Mouse (Mus musculus) MEL (cell line): ENCODE measurements around the gene Xcr1. TPM values are rescaled to one million over a fixed set of nuclear protein-coding genes. Genes with fewer than 3 reads are reported as not detected.

Experiments
- DNase-seq: peaks from one replicate; pipeline ENCODE4 v3.0.0; 2011; ENCODE audit warnings: low read depth, low spot score
- H3K27ac ChIP-seq: 2 replicates; pipeline ENCODE4 v1.5.1; 2012; ENCODE audit warnings: low read depth, mild to moderate bottlenecking, control low read depth, low read length, moderate library complexity; ENCODE audit not compliant: control insufficient read depth
- H3K27me3 ChIP-seq, 2 experiments: fragments of 150-350 bp in 1 of 2; sonication (generic) in 1 of 2; 2 replicates each; pipeline ENCODE4 v1.6.1; 2012; ENCODE audit warnings: low read length in 2 of 2, mild to moderate bottlenecking in 2 of 2, improper control_type of control experiment in 1 of 2, moderate library complexity in 1 of 2; ENCODE audit not compliant: insufficient read depth in 2 of 2, control insufficient read depth in 1 of 2
- H3K36me3 ChIP-seq, 2 experiments: 2 replicates each; pipeline ENCODE4 v1.6.1; 2012 to 2014; ENCODE audit warnings: low read length in 2 of 2, improper control_type of control experiment in 1 of 2, inconsistent platforms in 1 of 2, mild to moderate bottlenecking in 1 of 2; ENCODE audit not compliant: insufficient read depth in 2 of 2, control insufficient read depth in 1 of 2
- H3K4me1 ChIP-seq, 2 experiments: fragments of 150-350 bp in 1 of 2; sonication (generic) in 1 of 2; 2 replicates each; pipeline ENCODE4 v1.6.1; 2012; ENCODE audit warnings: low read length in 2 of 2, improper control_type of control experiment in 1 of 2, mild to moderate bottlenecking in 1 of 2; ENCODE audit not compliant: insufficient read depth in 2 of 2, control insufficient read depth in 1 of 2
- H3K4me3 ChIP-seq, 2 experiments: fragments of 150-350 bp in 1 of 2; sonication (generic) in 1 of 2; 2 replicates each; pipeline ENCODE4 v1.5.1; 2012; ENCODE audit warnings: low read depth in 2 of 2, low read length in 2 of 2, mild to moderate bottlenecking in 2 of 2, moderate library complexity in 2 of 2, control low read depth in 1 of 2, improper control_type of control experiment in 1 of 2; ENCODE audit not compliant: control insufficient read depth in 1 of 2, insufficient read depth in 1 of 2
- H3K79me2 ChIP-seq: 2 replicates; pipeline ENCODE4 v1.6.1; 2012; ENCODE audit warnings: mild to moderate bottlenecking, low read length, moderate library complexity; ENCODE audit not compliant: control insufficient read depth, poor library complexity, insufficient read depth
- H3K9ac ChIP-seq: 2 replicates; pipeline ENCODE4 v1.6.1; 2012; ENCODE audit warnings: low read depth, mild to moderate bottlenecking, control low read depth, low read length, moderate library complexity; ENCODE audit not compliant: control insufficient read depth, poor library complexity, severe bottlenecking
- H3K9me3 ChIP-seq: fragments of 150-350 bp; sonication (generic); replicated peaks from 2 replicates; pipeline ENCODE4 v1.6.1; 2012; ENCODE audit warnings: mild to moderate bottlenecking, low read length, improper control_type of control experiment, moderate library complexity; ENCODE audit not compliant: insufficient read depth
- BHLHE40 ChIP-seq: IDR thresholded peaks from 2 replicates; pipeline ENCODE4 v1.6.1; 2012; ENCODE audit warnings: low read depth, mild to moderate bottlenecking, inconsistent platforms, low read length, improper control_type of control experiment, borderline replicate concordance
- CHD1 ChIP-seq: IDR thresholded peaks from 2 replicates; pipeline ENCODE4 v1.6.1; 2012; ENCODE audit warnings: low read depth, mild to moderate bottlenecking, inconsistent platforms, low read length, improper control_type of control experiment
- CHD2 ChIP-seq: IDR thresholded peaks from 2 replicates; pipeline ENCODE4 v1.6.1; 2011; ENCODE audit warnings: low read length, improper control_type of control experiment
- CTCF ChIP-seq, 3 experiments: IDR thresholded peaks in 2 of 3; conservative IDR thresholded peaks in 1 of 3; 2 replicates each; pipeline ENCODE4 v1.5.1; 2011 to 2012; ENCODE audit warnings: low read length in 3 of 3, low read depth in 2 of 3, mild to moderate bottlenecking in 2 of 3, improper control_type of control experiment in 1 of 3, inconsistent platforms in 1 of 3, mixed read lengths in 1 of 3, moderate library complexity in 1 of 3; ENCODE audit not compliant: control insufficient read depth in 1 of 3, insufficient read depth in 1 of 3, poor library complexity in 1 of 3, severe bottlenecking in 1 of 3
- ELF1 ChIP-seq: IDR thresholded peaks from 2 replicates; pipeline ENCODE4 v1.6.1; 2014; ENCODE audit warnings: low read depth, mild to moderate bottlenecking, inconsistent platforms, low read length, improper control_type of control experiment, moderate library complexity
- EP300 ChIP-seq, 2 experiments: IDR thresholded peaks; 2 replicates each; pipeline ENCODE4 v1.6.1; 2011; ENCODE audit warnings: improper control_type of control experiment in 2 of 2, low read length in 2 of 2, low read depth in 1 of 2, mild to moderate bottlenecking in 1 of 2
- ETS1 ChIP-seq: IDR thresholded peaks from 2 replicates; pipeline ENCODE4 v1.6.1; 2012; ENCODE audit warnings: low read depth, mild to moderate bottlenecking, inconsistent platforms, low read length, improper control_type of control experiment, moderate library complexity
- GABPA ChIP-seq: IDR thresholded peaks from 2 replicates; pipeline ENCODE4 v1.6.1; 2012; ENCODE audit warnings: low read depth, mild to moderate bottlenecking, inconsistent platforms, low read length, improper control_type of control experiment, moderate library complexity
- GATA1 ChIP-seq: IDR thresholded peaks from 2 replicates; pipeline ENCODE4 v1.6.1; 2011; ENCODE audit warnings: low read depth, low read length, improper control_type of control experiment
- HCFC1 ChIP-seq: IDR thresholded peaks from 2 replicates; pipeline ENCODE4 v1.6.1; 2012; ENCODE audit warnings: low read depth, mild to moderate bottlenecking, inconsistent platforms, low read length, improper control_type of control experiment, moderate library complexity
- JUND ChIP-seq: IDR thresholded peaks from 2 replicates; pipeline ENCODE4 v1.6.1; 2011; ENCODE audit warnings: low read depth, mild to moderate bottlenecking, improper control_type of control experiment, low read length
- KAT2A ChIP-seq: conservative IDR thresholded peaks from 2 replicates; pipeline ENCODE4 v1.6.1; 2012; ENCODE audit warnings: low read depth, low read length, improper control_type of control experiment, inconsistent platforms
- MAFK ChIP-seq: IDR thresholded peaks from 2 replicates; pipeline ENCODE4 v1.6.1; 2011; ENCODE audit warnings: low read depth, mild to moderate bottlenecking, low read length, improper control_type of control experiment, borderline replicate concordance
- MAX ChIP-seq: IDR thresholded peaks from 2 replicates; pipeline ENCODE4 v1.6.1; 2011; ENCODE audit warnings: low read length, improper control_type of control experiment
- MAZ ChIP-seq: IDR thresholded peaks from 2 replicates; pipeline ENCODE4 v1.6.1; 2012; ENCODE audit warnings: low read depth, mild to moderate bottlenecking, inconsistent platforms, low read length, improper control_type of control experiment
- MXI1 ChIP-seq: IDR thresholded peaks from 2 replicates; pipeline ENCODE4 v1.6.1; 2011; ENCODE audit warnings: mild to moderate bottlenecking, low read depth, low read length, improper control_type of control experiment
- MYC ChIP-seq: IDR thresholded peaks from 2 replicates; pipeline ENCODE4 v1.6.1; 2011; ENCODE audit warnings: low read depth, mild to moderate bottlenecking, low read length, improper control_type of control experiment, moderate library complexity
- NELFE ChIP-seq: IDR thresholded peaks from 2 replicates; pipeline ENCODE4 v1.6.1; 2011; ENCODE audit warnings: low read depth, low read length, improper control_type of control experiment
- NRF1 ChIP-seq: IDR thresholded peaks from 2 replicates; pipeline ENCODE4 v1.6.1; 2014; ENCODE audit warnings: low read depth, mild to moderate bottlenecking, inconsistent platforms, low read length, improper control_type of control experiment, moderate library complexity; ENCODE audit not compliant: poor library complexity, insufficient read depth, severe bottlenecking
- POLR2A ChIP-seq, 2 experiments: IDR thresholded peaks; 2 replicates each; pipeline ENCODE4 v1.6.1; 2011 to 2012; ENCODE audit warnings: low read length in 2 of 2, mild to moderate bottlenecking in 2 of 2, control low read depth in 1 of 2, improper control_type of control experiment in 1 of 2, low read depth in 1 of 2, moderate library complexity in 1 of 2; ENCODE audit not compliant: control insufficient read depth in 1 of 2, insufficient read depth in 1 of 2, poor library complexity in 1 of 2
- POLR2AphosphoS2 ChIP-seq: IDR thresholded peaks from 2 replicates; pipeline ENCODE4 v1.6.1; 2011; ENCODE audit warnings: low read length, improper control_type of control experiment
- RAD21 ChIP-seq: IDR thresholded peaks from 2 replicates; pipeline ENCODE4 v1.6.1; 2011; ENCODE audit warnings: mild to moderate bottlenecking, low read depth, low read length, improper control_type of control experiment
- RCOR1 ChIP-seq: IDR thresholded peaks from 2 replicates; pipeline ENCODE4 v1.6.1; 2012; ENCODE audit warnings: low read depth, mild to moderate bottlenecking, inconsistent platforms, low read length, improper control_type of control experiment
- SIN3A ChIP-seq: IDR thresholded peaks from 2 replicates; pipeline ENCODE4 v1.6.1; 2012; ENCODE audit warnings: low read length, improper control_type of control experiment, inconsistent platforms
- TAL1 ChIP-seq: IDR thresholded peaks from 2 replicates; pipeline ENCODE4 v1.6.1; 2012; ENCODE audit warnings: mild to moderate bottlenecking, inconsistent platforms, low read length, moderate library complexity, mixed read lengths
- TBP ChIP-seq: IDR thresholded peaks from 2 replicates; pipeline ENCODE4 v1.8.0; 2011; ENCODE audit warnings: low read depth, low read length, improper control_type of control experiment
- TCF12 ChIP-seq: IDR thresholded peaks from 2 replicates; pipeline ENCODE4 v1.6.1; 2014; ENCODE audit warnings: low read depth, mild to moderate bottlenecking, inconsistent platforms, low read length, improper control_type of control experiment, moderate library complexity
- UBTF ChIP-seq: IDR thresholded peaks from 2 replicates; pipeline ENCODE4 v1.6.1; 2012; ENCODE audit warnings: low read depth, mild to moderate bottlenecking, inconsistent platforms, low read length, improper control_type of control experiment, moderate library complexity, borderline replicate concordance; ENCODE audit not compliant: insufficient read depth
- USF1 ChIP-seq: IDR thresholded peaks from 2 replicates; pipeline ENCODE4 v1.6.1; 2014; ENCODE audit warnings: low read depth, mild to moderate bottlenecking, inconsistent platforms, low read length, improper control_type of control experiment, moderate library complexity
- ZC3H11A ChIP-seq: IDR thresholded peaks from 2 replicates; pipeline ENCODE4 v1.6.1; 2012; ENCODE audit warnings: low read depth, mild to moderate bottlenecking, inconsistent platforms, low read length, improper control_type of control experiment
- ZKSCAN1 ChIP-seq: IDR thresholded peaks from 2 replicates; pipeline ENCODE4 v1.6.1; 2012; ENCODE audit warnings: low read depth, mild to moderate bottlenecking, inconsistent platforms, low read length, improper control_type of control experiment, moderate library complexity
- ZMIZ1 ChIP-seq: IDR thresholded peaks from 2 replicates; pipeline ENCODE4 v1.6.1; 2012; ENCODE audit warnings: low read depth, mild to moderate bottlenecking, inconsistent platforms, low read length, improper control_type of control experiment, moderate library complexity
- polyA plus RNA-seq, 2 experiments: library from polyadenylated mRNA; stranded (reverse) in 1 of 2; unstranded in 1 of 2; fragments of >175 nt in 1 of 2; fragments of >200 nt in 1 of 2; gene quantifications; 2 replicates each; pipeline versions ENCODE4 v1.2.1 to v1.2.4; 2012; ENCODE audit warnings: low replicate concordance in 2 of 2, low read depth in 1 of 2; ENCODE audit not compliant: insufficient read length in 2 of 2, insufficient read depth in 1 of 2, missing spikeins in 1 of 2
- total RNA-seq: library from RNA; depleted of rRNA; stranded (reverse); fragments of 300-350 nt; gene quantifications from 2 replicates; pipeline ENCODE4 v1.2.3, GENCODE M21; 2012

The Xcr1 gene
- total and polyA plus RNA-seq, 3 experiments: 0.01 TPM; not detected in 2

DNA sequence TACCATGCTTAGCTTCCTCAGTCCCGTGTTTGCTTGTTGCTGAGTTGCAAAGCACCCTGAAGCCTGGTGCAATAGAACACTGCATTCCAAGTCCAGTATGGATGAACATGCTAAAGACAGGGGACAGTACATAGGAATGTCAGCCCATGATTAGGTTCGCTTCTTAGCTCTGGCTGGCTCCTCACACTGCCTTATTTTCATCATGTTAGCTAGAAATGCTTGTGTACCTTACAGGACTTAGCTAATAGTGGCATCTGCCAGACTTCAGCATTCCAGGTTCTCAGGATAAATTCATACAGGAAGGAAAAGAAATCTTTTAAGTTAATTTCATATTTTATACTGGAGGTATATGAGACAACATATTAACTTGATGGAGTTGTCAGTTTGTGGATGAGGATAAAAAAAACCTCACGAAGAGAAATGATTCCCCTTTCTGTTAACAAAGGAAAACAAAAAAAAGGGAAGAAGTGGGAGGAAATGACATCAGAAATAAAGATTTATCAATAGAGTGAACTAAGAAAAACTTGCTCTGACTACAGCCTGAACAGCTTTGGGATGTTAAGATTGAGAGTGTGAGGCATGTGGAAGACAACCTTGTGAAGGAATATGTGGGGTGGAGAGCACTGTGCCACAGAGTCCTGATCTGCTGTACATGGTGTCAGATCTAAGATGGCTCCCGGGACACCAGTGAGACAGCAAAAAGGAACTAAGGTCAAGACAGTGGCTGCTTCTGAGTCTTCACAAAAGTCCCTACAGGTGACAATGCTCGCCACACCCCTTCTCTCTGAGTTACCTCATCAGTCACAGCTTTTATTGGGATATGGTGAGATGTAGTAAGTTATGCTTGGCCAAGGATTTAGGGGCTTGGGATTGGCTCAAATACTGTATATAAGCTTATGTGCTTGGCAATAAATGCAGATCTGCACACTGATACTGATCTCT, 9.1 kb downstream of the Xcr1 start (continued):
- TF ChIP-seq MAZ: no peak

DNA sequence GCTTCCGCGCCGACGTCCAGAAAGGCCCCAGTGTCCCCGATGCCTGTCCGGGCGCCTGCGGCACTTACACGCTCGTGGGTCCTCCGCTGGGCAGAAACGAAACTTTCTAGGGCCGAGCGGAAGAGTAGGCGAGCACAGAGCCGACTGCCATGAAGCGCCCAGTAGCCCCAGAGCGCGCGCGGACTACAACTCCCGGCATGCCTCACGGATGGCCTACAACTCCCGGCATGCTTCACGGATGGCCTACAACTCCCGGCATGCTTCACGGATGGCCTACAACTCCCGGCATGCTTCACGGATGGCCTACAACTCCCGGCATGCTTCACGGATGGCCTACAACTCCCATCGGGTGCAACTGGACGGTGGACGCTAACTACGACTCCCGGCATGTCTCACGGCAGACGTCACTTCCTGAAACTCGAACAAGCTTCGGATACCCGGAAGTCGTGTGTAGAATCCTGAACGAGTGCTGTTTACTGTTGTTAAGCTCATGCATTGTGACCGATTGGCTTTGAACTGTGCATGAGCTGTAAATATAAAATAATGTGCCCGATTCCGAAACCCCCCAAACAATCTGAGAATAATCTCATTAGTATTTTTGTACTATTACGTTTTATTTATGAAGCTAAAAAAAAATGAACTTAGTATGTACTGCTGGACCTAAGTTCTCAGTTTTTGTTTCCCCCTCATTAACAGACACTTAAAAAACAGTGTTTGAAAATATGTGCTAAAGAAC, 9.9 kb downstream of the Xcr1 start, which contains the start of gene Fyco1:
Gene Fyco1, minus strand, starts transcription at position 187 of the 736 bp plus-strand sequence.
- peak within 1 kb of the TSS; percentile 68 to 93 for H3K4me3 ChIP-seq
- H3K9ac ChIP-seq: peak within 1 kb of the TSS; percentile 95
- peak within 1 kb of the TSS; percentile 79 for H3K27ac ChIP-seq
- no peaks in the 10 kb centered on the region for H3K27me3 ChIP-seq
- DNase-seq: peak; percentile 99
- peaks cover 0 to 12% of the 10 kb centered on the region in 2 experiments; a peak in 2 of 4 replicates for H3K36me3 ChIP-seq
- peaks cover 0 to 17% of the 10 kb centered on the region in 2 experiments; a peak in 3 of 4 replicates for H3K4me1 ChIP-seq
- H3K9me3 ChIP-seq: no peaks in the 10 kb centered on the region
- peaks cover 2% of the 10 kb centered on the region; the same call in 1 of the 2 replicates for H3K79me2 ChIP-seq
- TF ChIP-seq USF1 (no peak), UBTF (no peak), SIN3A (peak; percentile 97), POLR2AphosphoS2 (peak; percentile 94), RCOR1 (no peak), ELF1 (peak; percentile 99), CHD2 (peak; percentile 85), MAZ (no peak), TAL1 (no peak), CHD1 (no peak), MAX (peak; percentile 68; the same call in 1 of the 2 replicates), KAT2A (peak; percentile 100), RAD21 (no peak), HCFC1 (peak; percentile 99), MXI1 (peak; percentile 90), ZC3H11A (no peak), ZKSCAN1 (no peak), EP300 (IDR thresholded peaks at IDR 0.05; ENCODE audit: low read depth in 1 of 2, low read length in 2 of 2) (no peak), MYC (peak; percentile 83), GATA1 (no peak), ZMIZ1 (peak; percentile 90), ETS1 (peak; percentile 49; the same call in 1 of the 2 replicates), NELFE (peak; percentile 88), GABPA (peak; percentile 54; the same call in 1 of the 2 replicates), CTCF (IDR thresholded peaks at IDR 0.05 in 2 of 3, conservative IDR thresholded peaks at IDR 0.05 in 1 of 3; ENCODE audit: control insufficient read depth in 1 of 3, insufficient read depth in 1 of 3, low read depth in 2 of 3, low read length in 3 of 3, poor library complexity in 1 of 3, severe bottlenecking in 1 of 3) (no peak), JUND (no peak), TBP (peak; percentile 90), NRF1 (peak; percentile 51), TCF12 (peak; percentile 73; the same call in 1 of the 2 replicates), BHLHE40 (no peak), POLR2A (IDR thresholded peaks at IDR 0.05; ENCODE audit: control insufficient read depth in 1 of 2, insufficient read depth in 1 of 2, low read depth in 1 of 2, low read length in 2 of 2, poor library complexity in 1 of 2) (peak in 1 of 2 experiments; percentile 84; a peak in 2 of 4 replicates), MAFK (no peak)
